Mouse (Mus musculus) small intestine, adult 2 months (tissue): ENCODE results near the gene Tsc22d4. TPM values are rescaled to one million over a fixed set of nuclear protein-coding genes. Genes with fewer than 3 reads are reported as not detected.
"Not testable (repeated sequence)": the region's sequence is repeated elsewhere in the genome, so short reads cannot be mapped to it uniquely, and the experiment has no call there.

Source experiments
- H3K27ac ChIP-seq: fragments of 200-500 bp; 2 replicates; pipeline ENCODE4 v1.5.1; 2012; ENCODE audit warnings: low read depth, low read length, control low read depth, inconsistent platforms; ENCODE audit not compliant: insufficient read depth
- H3K27me3 ChIP-seq: fragments of 200-500 bp; 2 replicates; pipeline ENCODE4 v1.6.1; 2012; ENCODE audit warnings: mild to moderate bottlenecking, moderate library complexity, low read length, inconsistent platforms; ENCODE audit not compliant: control insufficient read depth, insufficient read depth
- H3K36me3 ChIP-seq: fragments of 200-500 bp; 2 replicates; pipeline ENCODE4 v1.6.1; 2012; ENCODE audit warnings: mild to moderate bottlenecking, low read length, control low read depth, inconsistent platforms; ENCODE audit not compliant: control insufficient read depth, insufficient read depth
- H3K4me1 ChIP-seq: fragments of 200-500 bp; 2 replicates; pipeline ENCODE4 v1.6.1; 2012; ENCODE audit warnings: low read length, inconsistent platforms, mixed read lengths; ENCODE audit not compliant: control insufficient read depth, insufficient read depth, insufficient read length
- H3K4me3 ChIP-seq: fragments of 200-500 bp; 2 replicates; pipeline ENCODE4 v1.5.1; 2012; ENCODE audit warnings: low read depth, mild to moderate bottlenecking, control low read depth, inconsistent platforms, low read length, moderate library complexity
- CTCF ChIP-seq: fragments of 200-500 bp; IDR thresholded peaks from 2 replicates; pipeline ENCODE4 v1.5.1; 2012; ENCODE audit warnings: low read depth, mild to moderate bottlenecking, control low read depth, inconsistent platforms, low read length, moderate library complexity, mixed read lengths; ENCODE audit not compliant: insufficient replicate concordance, insufficient read length; ENCODE audit errors: extremely low read depth
- POLR2A ChIP-seq: fragments of 200-500 bp; IDR thresholded peaks from 2 replicates; pipeline ENCODE4 v1.6.1; 2012; ENCODE audit warnings: low read depth, mild to moderate bottlenecking, control low read depth, inconsistent platforms, low read length, moderate library complexity
- WGBS: fragments of 180-500 bp; shearing (Covaris S2); methylation state at CpG from one replicate; pipeline ENCODE4 v1.1.7; 2018; 5-methylcytosine and 5-hydroxymethylcytosine counted together
- polyA plus RNA-seq: library from polyadenylated mRNA; depleted of rRNA; stranded (reverse); fragments of >200 nt; gene quantifications from 2 replicates; pipeline ENCODE4 v1.2.3, GENCODE M21; 2012

Gene Tsc22d4
- polyA plus RNA-seq, 1 experiment: 209 TPM

- no peak overlapping the region for H3K4me3 ChIP-seq
- WGBS: 78% methylated on average over 5 of the region's 5 CpGs
- H3K27ac ChIP-seq: no peak overlapping the region
- TF ChIP-seq CTCF (no peak), POLR2A (no peak)
- H3K27me3 ChIP-seq: no peaks in the 10 kb centered on the region
- H3K36me3 ChIP-seq: no peaks in the 10 kb centered on the region
- no peaks in the 10 kb centered on the region for H3K4me1 ChIP-seq
These were observed 32.1 kb upstream of the Tsc22d4 start for GRCm38 (mm10) chr5:137713454-137713853.

GRCm38 (mm10) chr5:137715685-137716084, 29.8 kb upstream of the Tsc22d4 start:
- H3K4me3 ChIP-seq: no peak overlapping the region
- no peak overlapping the region for H3K27ac ChIP-seq
- no peak for TF ChIP-seq CTCF
- no peak for TF ChIP-seq POLR2A
- H3K4me1 ChIP-seq: peaks cover 3% of the 10 kb centered on the region; the same call in 1 of the 2 replicates
- WGBS: 65% methylated on average over 8 of the region's 8 CpGs
- no peaks in the 10 kb centered on the region for H3K27me3 ChIP-seq
- no peaks in the 10 kb centered on the region for H3K36me3 ChIP-seq

GRCm38 (mm10) chr5:137718020-137718790, 27.3 kb upstream of the Tsc22d4 start:
- H3K36me3 ChIP-seq: no peaks in the 10 kb centered on the region
- H3K4me1 ChIP-seq: peaks cover 4% of the 10 kb centered on the region; the same call in 1 of the 2 replicates
- H3K27me3 ChIP-seq: no peaks in the 10 kb centered on the region
- TF ChIP-seq CTCF (no peak), POLR2A (no peak)
- no peak overlapping the region for H3K4me3 ChIP-seq
- 57% methylated on average over 8 of the region's 8 CpGs for WGBS
- H3K27ac ChIP-seq: no peak overlapping the region

GRCm38 (mm10) chr5:137719088-137719487, 26.4 kb upstream of the Tsc22d4 start:
- H3K27me3 ChIP-seq: no peaks in the 10 kb centered on the region
- no peak for TF ChIP-seq CTCF
- TF ChIP-seq POLR2A: no peak
- WGBS: 76% methylated on average over 6 of the region's 6 CpGs
- H3K36me3 ChIP-seq: no peaks in the 10 kb centered on the region
- no peak overlapping the region for H3K27ac ChIP-seq
- peaks cover 4% of the 10 kb centered on the region; the same call in 1 of the 2 replicates for H3K4me1 ChIP-seq
- H3K4me3 ChIP-seq: no peak overlapping the region

- not testable (repeated sequence) for H3K27me3 ChIP-seq, H3K27ac ChIP-seq, H3K36me3 ChIP-seq, H3K4me1 ChIP-seq
- H3K4me3 ChIP-seq: peak overlapping the region; percentile 45
- WGBS: 3% methylated on average over 11 of the region's 16 CpGs
These were observed 24.9 kb upstream of the Tsc22d4 start for GRCm38 (mm10) chr5:137720558-137721164.

DNA sequence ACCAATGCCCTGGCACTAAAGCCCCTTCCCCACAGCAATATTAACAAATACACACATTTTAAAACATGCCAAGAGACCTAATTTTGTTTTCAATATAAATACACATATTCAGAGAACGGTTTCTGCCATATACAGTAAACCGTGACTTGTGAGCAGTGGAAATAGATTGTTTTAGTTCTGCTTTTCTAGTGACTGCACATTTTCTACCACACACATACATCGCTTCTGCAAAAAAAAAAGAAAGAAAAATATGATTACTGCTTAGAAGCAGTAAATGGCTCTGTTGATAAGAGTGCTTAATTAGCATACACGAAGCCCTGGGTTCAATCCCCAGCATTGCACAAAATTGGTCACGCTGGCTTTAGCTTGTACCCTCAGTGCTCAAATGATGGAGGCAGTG, 21.7 kb upstream of the Tsc22d4 start:
- H3K27me3 ChIP-seq: no peaks in the 10 kb centered on the region
- peaks cover 4% of the 10 kb centered on the region; the same call in 1 of the 2 replicates for H3K4me1 ChIP-seq
- TF ChIP-seq POLR2A: no peak
- no peak for TF ChIP-seq CTCF
- no peak overlapping the region for H3K27ac ChIP-seq
- no peaks in the 10 kb centered on the region for H3K36me3 ChIP-seq
- H3K4me3 ChIP-seq: no peak overlapping the region
- 77% methylated on average over 5 of the region's 5 CpGs for WGBS

- Histone ChIP-seq H3K27ac (no peak overlapping the region), H3K4me3 (no peak overlapping the region), H3K36me3 (no peaks in the 10 kb centered on the region), H3K27me3 (no peaks in the 10 kb centered on the region), H3K4me1 (no peaks in the 10 kb centered on the region)
- WGBS: 55% methylated on average over 6 of the region's 6 CpGs
- TF ChIP-seq POLR2A (no peak), CTCF (peak; percentile 17; the same call in 1 of the 2 replicates)
These were observed 18.8 kb upstream of the Tsc22d4 start for GRCm38 (mm10) chr5:137726767-137727166.
